Mouse (Mus musculus) forebrain, postnatal 0 days (tissue): ENCODE results near the gene March7. TPM values are rescaled to one million over a fixed set of nuclear protein-coding genes. Genes with fewer than 3 reads are reported as not detected.

ENCODE experiments used
- ATAC-seq: fragments of 200-750 bp; cut with Nextera tagmentation; 2 replicates; pipeline ENCODE4 v1.8.0; 2017; ENCODE audit warnings: mild to moderate bottlenecking, moderate library complexity
- DNase-seq: peaks from one replicate; pipeline ENCODE4 v3.0.0-alpha.2; 2015
- H3K27ac ChIP-seq: fragments of 300-500 bp; sonication (generic); 2 replicates; pipeline ENCODE4 v1.5.1; 2014; ENCODE audit warnings: low read depth, mild to moderate bottlenecking, antibody characterized with exemption, low read length, moderate library complexity, mixed read lengths
- H3K27me3 ChIP-seq: fragments of 300-500 bp; sonication (generic); 2 replicates; pipeline ENCODE4 v1.6.1; 2014; ENCODE audit warnings: mild to moderate bottlenecking, low read length, mixed read lengths; ENCODE audit not compliant: insufficient read depth
- H3K36me3 ChIP-seq: fragments of 300-500 bp; sonication (generic); 2 replicates; pipeline ENCODE4 v1.6.1; 2014; ENCODE audit warnings: mild to moderate bottlenecking, moderate library complexity; ENCODE audit not compliant: insufficient read depth
- H3K4me1 ChIP-seq: fragments of 300-500 bp; sonication (generic); 2 replicates; pipeline ENCODE4 v1.6.1; 2014; ENCODE audit warnings: antibody characterized with exemption; ENCODE audit not compliant: insufficient read depth
- H3K4me2 ChIP-seq: fragments of 300-500 bp; sonication (generic); 2 replicates; pipeline ENCODE4 v1.6.1; 2014; ENCODE audit warnings: low read depth, mild to moderate bottlenecking, moderate library complexity
- H3K4me3 ChIP-seq: fragments of 300-500 bp; sonication (generic); 2 replicates; pipeline ENCODE4 v1.5.1; 2014; ENCODE audit warnings: low read depth, low read length, mixed read lengths
- H3K9ac ChIP-seq: fragments of 300-500 bp; sonication (generic); 2 replicates; pipeline ENCODE4 v1.6.1; 2014; ENCODE audit warnings: mild to moderate bottlenecking
- H3K9me3 ChIP-seq: fragments of 300-500 bp; sonication (generic); 2 replicates; pipeline ENCODE4 v1.6.1; 2016; ENCODE audit warnings: low read length
- CTCF ChIP-seq: sonication (generic); IDR thresholded peaks from 2 replicates; pipeline ENCODE4 v1.5.1; 2016; ENCODE audit warnings: antibody characterized with exemption, control low read depth, low read depth
- WGBS: fragments of 180-500 bp; shearing (Covaris S2); extraction: QIAGEN DNeasy Blood & Tissue Kit; methylation state at CpG from one replicate; pipeline ENCODE4 v1.1.7; 2014; 5-methylcytosine and 5-hydroxymethylcytosine counted together
- polyA plus RNA-seq: library from polyadenylated mRNA; unstranded; fragments of >200 nt; fragmentation: Nextera tagmentation; extraction: Ambion mirVana; gene quantifications from 2 replicates; pipeline ENCODE4 v1.2.1, GENCODE M21; 2015
- total RNA-seq: library from RNA; depleted of rRNA; stranded (reverse); fragments of >200 nt; gene quantifications from 2 replicates; pipeline ENCODE4 v1.2.3, GENCODE M21; 2014

March7 gene
- total and polyA plus RNA-seq, 2 experiments from 2014 or later: 87.5 to 143 TPM

- H3K36me3 ChIP-seq: peaks cover 23% of the 10 kb centered on the region
- no peak for TF ChIP-seq CTCF
- no peaks in the 10 kb centered on the region for H3K27me3 ChIP-seq
- no peak overlapping the region for H3K4me3 ChIP-seq
- no peak for DNase-seq
- H3K9me3 ChIP-seq: no peaks in the 10 kb centered on the region
- no peak overlapping the region for H3K4me2 ChIP-seq
- no peak overlapping the region for H3K27ac ChIP-seq
- ATAC-seq: no peak
- 19% methylated on average over 1 of the region's 1 CpGs for WGBS
- no peaks in the 10 kb centered on the region for H3K4me1 ChIP-seq
- no peak overlapping the region for H3K9ac ChIP-seq
Measured at GRCm38 (mm10) chr2:60228470-60228869, 18.8 kb downstream of the March7 start.

DNA sequence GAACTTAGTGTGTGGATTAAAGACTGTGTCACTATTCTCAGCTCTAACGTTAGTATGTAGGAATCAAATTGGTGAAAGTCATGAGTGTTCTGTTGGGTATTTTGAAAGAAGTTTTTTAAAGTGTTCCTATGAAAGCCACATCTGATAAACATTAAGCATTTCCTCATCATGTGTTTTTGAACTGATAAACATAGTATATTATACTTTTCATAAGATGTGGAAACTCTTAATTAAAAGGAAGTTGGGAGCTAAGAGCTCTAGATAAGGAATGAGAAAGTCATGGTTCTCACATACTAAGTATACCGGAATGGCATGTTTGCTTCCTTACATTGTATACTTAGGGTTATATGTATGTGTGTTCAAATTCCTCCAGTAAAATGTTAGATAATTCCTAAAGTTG is 20.7 kb downstream of the March7 start:
- WGBS: 92% methylated on average over 2 of the region's 2 CpGs
- TF ChIP-seq CTCF: no peak
- Histone ChIP-seq H3K27ac (no peak overlapping the region), H3K9ac (no peak overlapping the region), H3K9me3 (no peaks in the 10 kb centered on the region), H3K27me3 (no peaks in the 10 kb centered on the region), H3K4me3 (no peak overlapping the region), H3K4me1 (no peaks in the 10 kb centered on the region), H3K4me2 (no peak overlapping the region), H3K36me3 (peaks cover 34% of the 10 kb centered on the region)
- no peak for DNase-seq
- no peak for ATAC-seq

DNA sequence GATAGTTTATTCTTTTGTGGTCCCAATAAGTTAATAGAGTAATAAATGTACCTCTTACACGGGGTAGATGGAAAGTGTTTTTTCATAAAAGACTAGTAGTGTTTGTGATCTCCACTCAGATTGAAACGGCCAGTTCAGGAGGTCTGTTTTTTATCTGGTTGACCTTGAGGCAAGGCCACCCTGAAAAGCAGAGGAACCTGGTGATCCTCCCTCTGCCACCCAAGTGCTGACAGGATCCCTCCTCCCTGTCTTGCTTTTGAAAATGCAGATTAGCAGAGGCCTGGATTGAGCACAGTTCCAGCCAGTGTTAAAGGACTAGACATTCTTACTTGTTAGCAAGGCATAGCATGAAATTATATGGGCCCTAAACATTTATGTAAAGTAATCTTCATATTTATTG is 23.5 kb downstream of the March7 start:
- no peak overlapping the region for H3K9ac ChIP-seq
- no peak overlapping the region for H3K4me2 ChIP-seq
- WGBS: 78% methylated on average over 2 of the region's 2 CpGs
- no peak overlapping the region for H3K4me3 ChIP-seq
- H3K9me3 ChIP-seq: no peaks in the 10 kb centered on the region
- DNase-seq (no peak), ATAC-seq (no peak)
- H3K27ac ChIP-seq: no peak overlapping the region
- peaks cover 54% of the 10 kb centered on the region for H3K36me3 ChIP-seq
- H3K4me1 ChIP-seq: no peaks in the 10 kb centered on the region
- H3K27me3 ChIP-seq: no peaks in the 10 kb centered on the region
- no peak for TF ChIP-seq CTCF

- Histone ChIP-seq H3K27ac (no peak overlapping the region), H3K4me2 (no peak overlapping the region), H3K9ac (no peak overlapping the region), H3K4me1 (no peaks in the 10 kb centered on the region), H3K27me3 (no peaks in the 10 kb centered on the region), H3K36me3 (peaks cover 62% of the 10 kb centered on the region), H3K9me3 (no peaks in the 10 kb centered on the region), H3K4me3 (no peak overlapping the region)
- DNase-seq: no peak
- no peak for TF ChIP-seq CTCF
- no peak for ATAC-seq
- 89% methylated on average over 7 of the region's 7 CpGs for WGBS
Measured at GRCm38 (mm10) chr2:60234506-60234905, 24.8 kb downstream of the March7 start.

DNA sequence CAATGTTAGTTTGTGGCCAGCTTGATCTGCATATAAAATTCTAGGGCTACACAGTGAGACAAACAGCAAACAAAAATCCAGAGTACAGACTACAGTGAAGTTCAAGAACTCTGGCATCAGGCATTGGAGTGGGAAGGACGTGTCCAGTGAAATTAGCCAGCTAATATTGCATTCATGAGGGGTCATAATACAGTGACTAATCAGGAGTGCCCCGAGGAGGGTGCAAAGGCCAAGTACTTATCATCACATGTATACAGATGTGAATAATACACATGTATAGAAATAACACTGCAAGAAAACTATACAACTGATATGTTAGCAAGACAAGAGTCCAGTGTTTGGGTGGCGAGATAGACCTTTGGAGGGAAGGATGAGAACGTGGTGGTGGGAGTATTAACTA is 43.1 kb downstream of the March7 start:
- Histone ChIP-seq H3K27ac (no peak overlapping the region), H3K9me3 (no peaks in the 10 kb centered on the region), H3K9ac (no peak overlapping the region), H3K27me3 (no peaks in the 10 kb centered on the region), H3K4me2 (no peak overlapping the region), H3K36me3 (peaks cover 13% of the 10 kb centered on the region; the same call in 1 of the 2 replicates), H3K4me1 (no peaks in the 10 kb centered on the region), H3K4me3 (no peak overlapping the region)
- ATAC-seq: no peak
- no peak for DNase-seq
- 86% methylated on average over 4 of the region's 4 CpGs for WGBS
- no peak for TF ChIP-seq CTCF

- H3K9me3 ChIP-seq: no peaks in the 10 kb centered on the region
- no peak for TF ChIP-seq CTCF
- H3K27me3 ChIP-seq: no peaks in the 10 kb centered on the region
- peaks cover 13% of the 10 kb centered on the region; the same call in 1 of the 2 replicates for H3K36me3 ChIP-seq
- H3K27ac ChIP-seq: no peak overlapping the region
- no peak overlapping the region for H3K4me2 ChIP-seq
- no peak for DNase-seq
- no peaks in the 10 kb centered on the region for H3K4me1 ChIP-seq
- no peak overlapping the region for H3K4me3 ChIP-seq
- no peak for ATAC-seq
- no peak overlapping the region for H3K9ac ChIP-seq
Measured at GRCm38 (mm10) chr2:60253506-60253905, 43.8 kb downstream of the March7 start.

DNA sequence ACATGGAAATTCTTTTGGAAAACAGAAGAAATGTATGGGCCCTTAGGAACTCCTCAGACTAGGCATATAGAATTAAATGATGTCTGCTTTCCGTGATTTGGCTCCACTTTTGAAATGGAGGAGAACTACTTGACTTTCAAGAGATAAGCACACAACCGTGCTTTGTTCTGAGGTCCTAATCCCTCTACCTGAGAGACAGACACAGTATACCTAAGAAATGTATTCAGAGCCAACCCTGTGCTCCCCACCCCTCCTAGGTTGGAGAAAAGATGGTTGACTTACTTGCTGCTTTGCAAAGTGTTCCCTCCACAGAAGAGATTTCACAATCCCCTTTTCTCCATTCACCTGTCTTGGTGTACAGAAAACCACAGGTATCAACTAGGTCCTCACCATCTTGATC is 47.1 kb downstream of the March7 start:
- no peaks in the 10 kb centered on the region for H3K36me3 ChIP-seq
- no peak overlapping the region for H3K27ac ChIP-seq
- no peaks in the 10 kb centered on the region for H3K27me3 ChIP-seq
- no peak for TF ChIP-seq CTCF
- H3K9me3 ChIP-seq: no peaks in the 10 kb centered on the region
- WGBS: 87% methylated on average over 2 of the region's 2 CpGs
- no peak overlapping the region for H3K4me3 ChIP-seq
- no peaks in the 10 kb centered on the region for H3K4me1 ChIP-seq
- H3K9ac ChIP-seq: no peak overlapping the region
- DNase-seq: no peak
- ATAC-seq: no peak
- H3K4me2 ChIP-seq: no peak overlapping the region

GRCm38 (mm10) chr2:60259186-60259585 is 49.5 kb downstream of the March7 start:
- WGBS: 98% methylated on average over 5 of the region's 5 CpGs
- no peaks in the 10 kb centered on the region for H3K4me1 ChIP-seq
- no peak for ATAC-seq
- H3K36me3 ChIP-seq: no peaks in the 10 kb centered on the region
- no peak overlapping the region for H3K4me3 ChIP-seq
- no peak overlapping the region for H3K9ac ChIP-seq
- no peak overlapping the region for H3K27ac ChIP-seq
- no peak for DNase-seq
- no peak overlapping the region for H3K4me2 ChIP-seq
- H3K9me3 ChIP-seq: no peaks in the 10 kb centered on the region
- no peaks in the 10 kb centered on the region for H3K27me3 ChIP-seq
- TF ChIP-seq CTCF: no peak
